Mouse (Mus musculus): ENCODE results near the gene Scrn1.

The Scrn1 gene

DNA sequence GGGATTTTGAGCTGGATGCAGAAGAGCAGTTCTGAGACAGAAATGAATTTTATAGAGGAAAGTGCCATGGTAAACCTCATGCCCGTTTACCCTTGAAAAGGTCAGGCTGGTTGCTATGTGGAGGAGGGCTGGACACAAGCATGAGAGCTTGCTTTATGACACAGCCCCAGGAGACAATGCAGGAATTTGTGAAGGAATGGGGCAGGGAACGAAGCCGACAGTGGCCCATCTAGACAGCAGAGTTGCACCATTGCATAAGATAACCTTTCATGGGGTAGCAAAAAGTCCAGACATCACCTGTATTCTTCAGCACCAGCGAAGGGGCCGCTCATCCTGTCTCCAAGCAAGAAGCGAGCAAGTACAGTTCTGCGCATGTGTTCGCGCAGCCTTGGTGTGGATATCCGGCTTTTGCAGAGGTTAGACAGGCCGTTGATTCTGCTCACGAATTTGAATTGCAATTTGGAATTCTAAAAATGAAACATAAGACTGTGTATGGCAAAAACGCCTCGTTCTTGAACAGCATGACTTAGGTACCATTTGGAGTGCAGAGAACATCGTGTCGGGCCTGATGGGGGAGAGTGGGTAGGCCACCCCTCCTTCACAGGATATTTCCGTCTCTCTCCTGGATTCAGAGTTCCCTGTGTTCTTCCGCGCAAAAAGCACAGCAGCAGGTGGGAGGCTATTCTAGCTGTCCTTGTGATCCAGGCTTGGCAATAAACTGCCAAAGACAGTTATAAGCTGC is 90.2 kb downstream of the Scrn1 start:
- no peak for DNase-seq (ENCODE audit: low read depth, low spot score)

DNA sequence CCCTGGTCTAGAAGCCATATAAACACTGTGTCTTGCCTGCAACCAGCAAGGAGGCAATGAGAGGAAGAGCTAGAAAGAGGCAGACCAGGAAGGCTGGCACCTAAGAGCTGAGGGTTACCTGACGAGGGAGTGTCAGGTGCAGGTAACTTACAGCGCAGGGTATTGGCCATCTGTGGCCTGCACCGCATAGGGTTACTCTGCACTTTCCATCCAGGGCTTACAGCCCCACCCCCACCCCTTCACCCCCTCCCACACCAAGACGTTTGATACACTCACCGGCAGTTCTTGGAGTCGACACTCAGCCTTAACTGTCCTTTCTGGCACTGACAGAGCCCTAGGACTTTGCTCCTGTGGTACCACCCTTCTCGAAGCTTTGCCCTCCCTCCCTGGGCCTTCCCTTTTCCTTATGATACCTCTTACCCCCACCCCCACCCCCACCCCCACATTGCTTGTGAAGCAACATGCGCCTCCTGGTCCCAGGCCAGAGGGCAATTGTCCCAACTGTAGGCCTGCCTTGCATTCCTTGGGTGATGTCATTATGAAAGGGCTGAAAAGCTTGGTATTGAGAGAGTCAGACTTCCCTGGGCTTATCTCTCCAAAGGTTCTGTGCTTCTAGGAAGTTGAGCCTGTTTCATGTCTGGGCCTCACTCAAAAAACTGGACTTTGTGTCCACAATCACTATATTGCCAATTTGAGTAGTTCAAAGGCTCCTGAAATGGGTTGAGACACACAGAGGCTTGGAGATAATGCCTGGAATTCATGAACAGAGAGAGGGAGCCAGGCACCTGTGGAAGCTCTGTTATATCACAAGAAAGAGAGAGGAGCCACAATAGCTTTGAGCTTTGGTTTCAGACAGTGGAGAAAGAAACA is 93.2 kb downstream of the Scrn1 start:
- DNase-seq (ENCODE audit: low read depth, low spot score): no peak

DNA sequence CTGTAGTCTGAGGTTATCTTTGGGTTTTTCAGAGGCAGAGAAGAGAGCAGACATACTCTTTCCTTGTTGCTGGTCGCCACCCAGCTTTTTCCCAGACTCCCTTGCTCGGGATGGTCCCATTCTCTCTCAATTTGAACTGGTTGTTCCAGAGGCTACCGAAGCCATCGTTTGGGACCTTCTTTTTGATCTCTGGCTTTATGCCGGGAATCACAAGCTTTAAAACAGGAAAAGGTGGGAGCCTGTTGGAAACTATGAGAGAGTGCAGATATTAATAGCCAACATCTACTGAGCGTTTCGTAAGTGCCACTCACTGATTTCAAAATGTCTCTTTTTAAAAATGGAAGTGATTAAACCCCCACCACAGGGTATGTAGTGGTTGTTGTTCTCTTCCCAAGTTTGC is 94.4 kb downstream of the Scrn1 start:
- DNase-seq (ENCODE audit: low read depth, low spot score): no peak

DNA sequence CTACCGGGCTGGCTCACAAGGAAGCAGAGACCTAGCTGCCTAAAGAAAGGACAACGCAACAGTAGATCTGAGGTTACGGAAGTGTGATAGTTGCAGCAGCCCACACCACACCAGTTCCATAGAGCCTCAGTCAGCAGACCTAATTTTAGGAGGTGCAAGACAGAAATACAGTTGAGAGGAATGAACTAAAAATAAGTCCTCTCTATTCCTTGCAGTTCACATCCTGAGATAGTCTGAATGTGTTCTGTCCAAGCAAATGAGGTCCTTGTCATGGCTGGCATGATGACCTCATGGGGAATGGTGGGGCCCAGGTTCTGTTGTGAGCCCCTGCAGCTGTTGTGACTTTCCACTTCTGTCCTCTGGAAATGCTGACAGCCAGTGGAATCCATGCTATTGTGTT is 98.9 kb downstream of the Scrn1 start:
- DNase-seq (ENCODE audit: low read depth, low spot score): no peak

DNA sequence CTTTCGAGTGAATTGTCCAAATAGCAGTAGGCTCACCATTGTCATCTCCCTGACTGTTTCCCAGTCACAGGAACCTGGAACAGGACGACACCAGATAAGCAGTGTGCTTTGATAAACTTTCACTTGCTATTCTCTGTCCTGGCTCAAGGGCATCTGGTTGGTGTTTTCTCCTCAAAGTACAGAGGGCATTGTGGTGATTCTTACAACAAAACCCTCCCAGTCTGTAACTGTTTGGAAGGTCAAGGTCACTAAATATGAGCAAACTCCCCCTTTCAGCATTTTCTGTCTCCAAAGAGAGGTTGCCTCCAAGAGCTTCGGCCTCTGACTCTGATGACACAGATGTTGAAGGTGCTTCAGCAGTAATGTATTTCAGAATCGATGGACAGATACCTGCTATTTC is 101.4 kb downstream of the Scrn1 start:
- DNase-seq (ENCODE audit: low read depth, low spot score): no peak

DNA sequence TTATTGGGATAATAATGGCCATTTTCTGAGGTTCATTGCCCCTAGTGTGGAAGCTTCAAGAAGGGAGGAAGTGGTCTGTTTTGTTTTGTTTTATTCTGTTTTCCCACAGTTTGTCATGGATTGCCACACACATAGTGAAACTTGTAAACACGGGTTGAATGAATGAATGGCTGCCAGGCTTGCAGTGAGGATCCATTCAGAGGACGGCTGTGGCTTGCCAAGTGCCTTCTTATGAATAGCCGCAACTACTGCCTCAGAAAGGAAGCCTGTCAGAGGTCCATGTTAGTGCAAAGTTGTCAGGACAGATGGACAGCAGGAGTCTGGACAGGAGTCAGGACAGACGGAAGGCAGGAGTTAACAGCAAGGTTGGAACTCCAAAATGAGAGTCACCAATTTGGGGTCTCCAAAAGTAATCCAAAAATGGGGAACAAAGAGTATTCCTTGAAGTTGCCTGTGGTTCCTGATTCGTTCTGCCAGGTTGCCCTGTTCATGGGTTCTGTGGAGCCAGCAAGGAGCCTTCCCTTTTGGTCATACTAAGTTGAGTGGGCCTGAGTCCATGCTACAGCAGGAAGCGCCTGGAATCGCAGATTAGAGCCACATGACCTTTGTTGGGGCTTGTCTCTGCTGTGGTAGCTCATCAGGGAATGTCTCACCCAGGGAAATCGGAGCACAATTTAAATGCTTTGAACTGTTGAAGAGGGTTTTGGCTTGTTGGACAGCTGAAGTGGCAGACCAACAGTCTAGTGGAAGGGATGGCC is 102.4 kb downstream of the Scrn1 start:
- DNase-seq (ENCODE audit: low read depth, low spot score): no peak

DNA sequence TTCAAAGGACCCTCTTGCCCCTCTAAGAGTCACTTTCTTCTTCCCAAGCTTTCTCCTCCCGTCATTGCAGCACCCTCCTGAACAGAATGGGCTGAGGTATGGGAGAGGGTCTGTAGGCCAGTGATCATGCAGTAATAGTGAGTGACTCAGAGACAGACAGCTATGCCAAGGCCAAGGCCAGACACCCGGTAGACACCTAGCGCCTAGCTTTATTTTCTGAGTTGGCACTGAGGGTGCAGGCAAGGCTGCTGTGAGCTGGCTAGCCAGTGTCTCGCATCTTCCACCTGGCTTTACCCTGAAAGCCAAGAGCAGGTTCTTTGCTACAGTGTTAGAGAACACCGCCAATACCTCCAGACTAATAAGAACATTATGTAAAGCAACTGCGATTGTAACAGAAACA is 103.5 kb downstream of the Scrn1 start:
- DNase-seq (ENCODE audit: low read depth, low spot score): no peak

DNA sequence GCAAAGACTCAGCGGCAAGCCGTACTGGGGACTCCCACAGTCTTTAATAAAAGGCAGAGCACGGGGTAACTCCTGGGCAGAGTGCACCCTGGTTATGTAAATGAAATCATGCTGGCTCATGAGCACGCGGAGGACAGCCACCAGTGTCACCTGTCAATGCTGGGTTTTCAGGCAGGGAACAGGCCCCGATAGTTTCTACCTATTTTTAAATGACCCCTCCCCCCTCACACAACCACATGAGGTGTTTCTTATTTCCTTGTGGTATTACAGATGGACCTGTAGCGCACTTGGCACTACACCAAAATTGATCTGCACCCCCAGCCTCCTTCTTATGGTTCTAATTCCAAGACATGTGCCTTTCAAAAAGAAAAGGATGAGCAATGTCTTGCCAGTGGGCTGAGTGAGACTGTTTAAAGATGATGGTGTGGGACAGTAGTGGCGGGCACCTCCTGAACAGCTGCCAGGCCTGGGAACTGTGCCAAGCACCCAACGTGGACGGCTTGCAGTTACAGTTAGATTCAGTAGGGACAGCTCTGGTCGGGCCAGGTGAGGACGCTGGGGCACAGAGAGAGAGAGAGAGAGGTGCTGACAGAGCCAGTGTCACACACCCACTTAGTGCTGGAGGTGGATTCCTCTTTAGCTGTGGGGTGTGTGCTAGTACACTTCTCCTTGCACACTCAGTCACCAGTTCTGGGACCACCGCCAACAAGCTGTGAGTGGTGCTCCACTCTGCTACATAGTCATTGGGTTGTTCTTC is 105.2 kb downstream of the Scrn1 start:
- no peak for DNase-seq (ENCODE audit: low read depth, low spot score)

DNA sequence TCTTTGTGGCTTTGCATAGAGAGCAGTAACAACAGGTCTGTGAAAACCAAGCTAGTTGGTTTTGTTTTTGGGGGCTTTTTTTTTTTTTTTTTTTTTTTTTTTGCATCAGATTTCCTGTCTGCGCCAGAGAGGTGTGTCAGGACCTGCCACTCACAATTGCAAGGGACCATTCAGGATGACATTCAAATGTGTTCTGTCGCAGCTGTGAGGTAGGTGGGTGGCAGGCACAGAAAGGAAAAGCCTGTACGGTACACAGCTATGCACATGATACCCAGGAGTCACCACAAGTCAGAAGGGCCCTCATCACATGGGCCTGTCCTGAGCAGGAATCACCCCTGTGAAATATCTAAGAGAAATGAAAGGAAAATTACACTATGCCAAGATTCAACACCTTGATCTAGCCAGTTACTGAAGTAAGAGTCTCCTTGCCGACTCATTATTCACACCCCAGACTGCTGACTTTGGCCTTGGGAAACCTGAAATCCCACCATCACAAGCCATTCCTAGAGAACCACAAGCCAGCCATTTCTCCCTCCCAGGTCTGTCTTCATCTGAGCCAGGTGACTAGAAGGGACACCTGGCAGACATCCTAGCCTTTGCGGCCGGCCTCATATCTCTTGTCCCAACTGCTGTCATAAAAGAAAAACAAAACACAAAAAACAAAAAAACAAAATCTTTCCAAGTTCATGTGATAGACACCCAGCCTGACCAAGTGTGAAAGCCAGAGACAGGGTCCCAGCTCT is 105.9 kb downstream of the Scrn1 start:
- DNase-seq (ENCODE audit: low read depth, low spot score): no peak

DNA sequence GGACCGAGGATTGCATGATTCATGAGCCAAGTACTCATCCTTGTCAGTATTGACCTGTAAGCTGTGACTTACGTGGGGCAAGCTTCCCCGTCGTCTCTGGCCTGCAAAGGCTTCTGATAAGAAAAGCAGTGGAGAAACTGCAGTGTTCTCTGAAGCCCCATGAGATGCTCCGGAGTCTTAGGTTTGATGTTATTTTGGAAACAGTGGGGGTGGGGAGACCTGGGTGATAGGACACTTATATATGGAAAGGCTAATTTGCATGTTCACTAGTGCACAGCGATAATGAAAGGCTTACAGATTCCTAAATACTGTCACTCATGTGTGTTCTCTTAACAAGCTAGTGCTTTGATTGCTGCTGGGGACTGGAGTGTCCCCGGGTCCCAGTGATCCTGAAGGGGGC is 106.6 kb downstream of the Scrn1 start:
- DNase-seq (ENCODE audit: low read depth, low spot score): no peak

Measured in retina, postnatal 7 days (tissue).